Mouse (Mus musculus) lung, embryonic 14.5 days (tissue): Measurements from ENCODE around the gene Ptprs. TPM values are rescaled to one million over a fixed set of nuclear protein-coding genes. Genes with fewer than 3 reads are reported as not detected.

Experiments
- ATAC-seq: fragments of 200-750 bp; cut with Nextera tagmentation; 2 replicates; pipeline ENCODE4 v1.8.0; 2017; ENCODE audit warnings: mild to moderate bottlenecking, moderate TSS enrichment, moderate library complexity; ENCODE audit not compliant: insufficient read depth
- DNase-seq: peaks from one replicate; pipeline ENCODE4 v3.0.0-alpha.2; 2015
- H3K27ac ChIP-seq: fragments of 300-500 bp; sonication (generic); 2 replicates; pipeline ENCODE4 v1.5.1; 2014; ENCODE audit warnings: low read depth, mild to moderate bottlenecking, moderate library complexity
- H3K27me3 ChIP-seq: fragments of 300-500 bp; sonication (generic); 2 replicates; pipeline ENCODE4 v1.6.1; 2014; ENCODE audit warnings: low read length, control low read depth; ENCODE audit not compliant: insufficient read depth
- H3K36me3 ChIP-seq: fragments of 300-500 bp; sonication (generic); 2 replicates; pipeline ENCODE4 v1.6.1; 2014; ENCODE audit warnings: control low read depth; ENCODE audit not compliant: insufficient read depth
- H3K4me1 ChIP-seq: fragments of 300-500 bp; sonication (generic); 2 replicates; pipeline ENCODE4 v1.6.1; 2014; ENCODE audit warnings: antibody characterized with exemption, control low read depth; ENCODE audit not compliant: insufficient read depth
- H3K4me2 ChIP-seq: fragments of 300-500 bp; sonication (generic); 2 replicates; pipeline ENCODE4 v1.6.1; 2014; ENCODE audit warnings: mild to moderate bottlenecking
- H3K4me3 ChIP-seq: fragments of 300-500 bp; sonication (generic); 2 replicates; pipeline ENCODE4 v1.5.1; 2014; ENCODE audit warnings: low read depth, low read length
- H3K9ac ChIP-seq: fragments of 300-500 bp; sonication (generic); 2 replicates; pipeline ENCODE4 v1.6.1; 2014
- H3K9me3 ChIP-seq: fragments of 300-500 bp; sonication (generic); 2 replicates; pipeline ENCODE4 v1.6.1; 2016; ENCODE audit warnings: low read depth, low read length, control low read depth
- CTCF ChIP-seq: IDR thresholded peaks from 2 replicates; pipeline ENCODE4 v1.5.1; 2016; ENCODE audit warnings: antibody characterized with exemption, low read depth
- WGBS: fragments of 180-500 bp; shearing (Covaris S2); extraction: QIAGEN DNeasy Blood & Tissue Kit; methylation state at CpG from one replicate; pipeline ENCODE4 v1.1.7; 2014; 5-methylcytosine and 5-hydroxymethylcytosine counted together
- polyA plus RNA-seq: library from polyadenylated mRNA; unstranded; fragments of >200 nt; fragmentation: Nextera tagmentation; extraction: Ambion mirVana; gene quantifications from 2 replicates; pipeline ENCODE4 v1.2.1, GENCODE M21; 2014

The Ptprs gene
- polyA plus RNA-seq, 1 experiment from 2014 or later, result 112 TPM

- whole genome bisulfite sequencing, result 79% methylated on average over 7 of the region's 7 CpGs
- Histone ChIP-seq H3K4me2 (no peak overlapping the region), H3K9ac (no peak overlapping the region), H3K4me1 (no peaks in the 10 kb centered on the region), H3K4me3 (no peak overlapping the region), H3K27ac (no peak overlapping the region), H3K36me3 (no peaks in the 10 kb centered on the region), H3K9me3 (peaks cover 28% of the 10 kb centered on the region; the same call in 1 of the 2 replicates), H3K27me3 (no peaks in the 10 kb centered on the region)
- ATAC-seq (no peak), DNase-seq (no peak)
- no peak for TF ChIP-seq CTCF
Measured at GRCm38 (mm10) chr17:56490438-56491152, 14.3 kb upstream of the Ptprs start.

GRCm38 (mm10) chr17:56488028-56488427, 11.7 kb upstream of the Ptprs start:
- DNase-seq, result peak; percentile 51
- Histone ChIP-seq H3K4me2 (no peak overlapping the region), H3K27ac (peak overlapping the region; percentile 21; the same call in 1 of the 2 replicates), H3K36me3 (no peaks in the 10 kb centered on the region), H3K9ac (no peak overlapping the region), H3K4me3 (no peak overlapping the region), H3K27me3 (no peaks in the 10 kb centered on the region), H3K9me3 (peaks cover 7% of the 10 kb centered on the region; the same call in 1 of the 2 replicates), H3K4me1 (no peaks in the 10 kb centered on the region)
- no peak for TF ChIP-seq CTCF
- peak; percentile 22; the same call in 1 of the 2 replicates for ATAC-seq
- WGBS, result 11% methylated on average over 12 of the region's 12 CpGs

GRCm38 (mm10) chr17:56487441-56487888, 11.2 kb upstream of the Ptprs start:
- Histone ChIP-seq H3K27me3 (no peaks in the 10 kb centered on the region), H3K27ac (peak overlapping the region; percentile 21; the same call in 1 of the 2 replicates), H3K9me3 (peaks cover 2% of the 10 kb centered on the region; the same call in 1 of the 2 replicates), H3K36me3 (no peaks in the 10 kb centered on the region), H3K9ac (no peak overlapping the region), H3K4me2 (no peak overlapping the region), H3K4me3 (no peak overlapping the region), H3K4me1 (no peaks in the 10 kb centered on the region)
- DNase-seq (peak; percentile 85), ATAC-seq (peak; percentile 87)
- peak; percentile 54 for TF ChIP-seq CTCF
- WGBS, result 5% methylated on average over 11 of the region's 16 CpGs

- no peak for DNase-seq
- WGBS, result 89% methylated on average over 9 of the region's 9 CpGs
- H3K9me3 ChIP-seq, result no peaks in the 10 kb centered on the region; the same call in 1 of the 2 replicates
- H3K4me2 ChIP-seq, result no peak overlapping the region
- ATAC-seq, result no peak
- H3K4me1 ChIP-seq, result no peaks in the 10 kb centered on the region
- H3K27me3 ChIP-seq, result no peaks in the 10 kb centered on the region
- H3K9ac ChIP-seq, result no peak overlapping the region
- no peak for TF ChIP-seq CTCF
- H3K4me3 ChIP-seq, result no peak overlapping the region
- H3K36me3 ChIP-seq, result no peaks in the 10 kb centered on the region
- no peak overlapping the region for H3K27ac ChIP-seq
Measured at GRCm38 (mm10) chr17:56485926-56486325, 9.6 kb upstream of the Ptprs start.

GRCm38 (mm10) chr17:56485118-56485517, 8.8 kb upstream of the Ptprs start:
- 47% methylated on average over 9 of the region's 9 CpGs for WGBS
- ATAC-seq (peak; percentile 27; the same call in 1 of the 2 replicates), DNase-seq (peak; percentile 76)
- Histone ChIP-seq H3K36me3 (no peaks in the 10 kb centered on the region), H3K4me2 (no peak overlapping the region), H3K27ac (no peak overlapping the region), H3K9ac (no peak overlapping the region), H3K27me3 (no peaks in the 10 kb centered on the region), H3K9me3 (no peaks in the 10 kb centered on the region; the same call in 1 of the 2 replicates), H3K4me3 (no peak overlapping the region), H3K4me1 (no peaks in the 10 kb centered on the region)
- no peak for TF ChIP-seq CTCF

- H3K27ac ChIP-seq, result no peak overlapping the region
- no peak overlapping the region for H3K4me3 ChIP-seq
- DNase-seq (no peak), ATAC-seq (no peak)
- no peaks in the 10 kb centered on the region; the same call in 1 of the 2 replicates for H3K9me3 ChIP-seq
- peaks cover 7% of the 10 kb centered on the region for H3K4me1 ChIP-seq
- TF ChIP-seq CTCF, result no peak
- no peak overlapping the region for H3K9ac ChIP-seq
- no peak overlapping the region for H3K4me2 ChIP-seq
- no peaks in the 10 kb centered on the region for H3K27me3 ChIP-seq
- 92% methylated on average over 1 of the region's 1 CpGs for WGBS
- no peaks in the 10 kb centered on the region for H3K36me3 ChIP-seq
Measured at GRCm38 (mm10) chr17:56482671-56483070, 6.4 kb upstream of the Ptprs start.

GRCm38 (mm10) chr17:56479358-56479757, 3.1 kb upstream of the Ptprs start:
- ATAC-seq (no peak), DNase-seq (peak; percentile 86)
- Histone ChIP-seq H3K4me1 (peaks cover 7% of the 10 kb centered on the region), H3K4me3 (no peak overlapping the region), H3K36me3 (no peaks in the 10 kb centered on the region), H3K9me3 (0 out of 2 replicates have a peak, but pooled peaks cover 4% of the 10 kb centered on the region), H3K27me3 (peaks cover 10% of the 10 kb centered on the region), H3K4me2 (no peak overlapping the region), H3K9ac (no peak overlapping the region), H3K27ac (no peak overlapping the region)
- 11% methylated on average over 6 of the region's 6 CpGs for WGBS
- peak; percentile 97 for TF ChIP-seq CTCF
